Mouse (Mus musculus) left cerebral cortex, adult 8-10 months (tissue): ENCODE data around the gene Nsmce3. TPM values are rescaled to one million over a fixed set of nuclear protein-coding genes. Genes with fewer than 3 reads are reported as not detected.

ENCODE experiments used
- DNase-seq, 2 experiments: peaks; one replicate each; pipeline ENCODE4 v3.0.0; 2022; ENCODE audit warnings: low spot score in 2 of 2
- total RNA-seq, 4 experiments: library from RNA; stranded (reverse); gene quantifications; 2 replicates each; pipeline ENCODE4 v1.2.4; 2022

The Nsmce3 gene
- total RNA-seq, 4 experiments from 2014 or later = 10.9 to 12.4 (median 11.6) TPM

DNA sequence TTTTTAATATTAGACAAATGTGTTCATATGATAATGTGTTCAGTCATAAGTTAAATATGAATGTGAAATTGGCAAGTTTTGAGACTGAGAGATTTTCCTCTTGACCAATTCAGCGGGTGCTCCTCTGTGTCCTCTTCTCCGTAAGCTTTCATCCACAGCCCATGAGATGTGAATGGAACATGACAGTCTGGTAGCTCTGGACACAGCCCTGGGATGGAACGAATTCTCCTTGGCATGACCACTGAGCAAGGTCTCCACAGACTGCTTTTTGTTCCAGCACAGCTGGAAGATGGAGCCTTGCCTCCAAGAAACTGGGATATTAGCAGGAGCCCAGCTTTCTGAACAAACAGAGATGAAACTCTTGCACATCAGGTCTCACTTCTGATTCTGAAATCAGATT lies 9.8 kb downstream of the Nsmce3 start:
- no peak for DNase-seq

DNA sequence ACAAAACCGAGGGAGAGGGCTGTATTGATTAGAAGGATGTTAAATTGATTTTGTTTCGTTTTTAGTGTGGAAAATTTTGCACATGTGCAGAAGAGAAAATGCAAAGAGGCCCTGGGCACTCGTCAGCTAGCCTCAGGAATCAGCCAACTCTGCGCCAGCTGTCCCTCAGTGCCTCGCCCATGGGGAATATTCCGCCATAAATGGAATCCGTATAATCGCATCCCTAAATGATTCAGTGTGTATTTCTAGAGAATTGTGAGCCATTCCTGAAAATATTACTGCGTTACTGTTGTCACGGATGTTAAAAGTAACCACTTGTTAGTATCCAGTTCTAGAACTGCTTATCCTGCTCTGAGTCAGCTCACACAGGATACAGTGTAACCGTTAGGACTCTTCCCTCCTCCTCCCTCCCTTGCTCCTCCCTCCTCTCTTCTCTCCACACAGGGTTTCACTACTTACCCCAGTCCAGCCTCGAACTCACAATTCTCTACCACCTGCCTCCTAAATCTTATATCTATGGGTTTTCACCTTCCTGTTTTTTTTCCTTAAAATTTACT lies 16.2 kb downstream of the Nsmce3 start:
- no peak for DNase-seq

DNA sequence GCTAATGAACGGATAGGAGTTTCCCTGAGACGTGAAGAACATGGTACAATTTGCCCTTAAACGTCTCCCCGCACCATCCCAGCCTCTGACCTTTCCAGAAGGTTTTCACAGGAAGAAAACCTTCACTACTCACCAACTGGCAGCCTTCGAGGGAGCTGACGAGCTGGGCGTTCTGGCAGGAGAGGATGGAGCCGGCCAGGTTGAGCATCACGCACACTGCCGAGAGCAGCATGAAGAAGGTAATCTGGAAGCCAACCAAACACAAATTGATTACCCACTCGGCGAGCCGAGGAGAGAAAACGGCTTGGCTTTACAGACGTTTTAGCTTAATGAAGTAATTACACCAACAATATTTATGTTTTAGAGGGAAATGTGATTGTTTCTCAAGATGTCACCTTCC lies 16.8 kb downstream of the Nsmce3 start:
- DNase-seq = no peak

DNA sequence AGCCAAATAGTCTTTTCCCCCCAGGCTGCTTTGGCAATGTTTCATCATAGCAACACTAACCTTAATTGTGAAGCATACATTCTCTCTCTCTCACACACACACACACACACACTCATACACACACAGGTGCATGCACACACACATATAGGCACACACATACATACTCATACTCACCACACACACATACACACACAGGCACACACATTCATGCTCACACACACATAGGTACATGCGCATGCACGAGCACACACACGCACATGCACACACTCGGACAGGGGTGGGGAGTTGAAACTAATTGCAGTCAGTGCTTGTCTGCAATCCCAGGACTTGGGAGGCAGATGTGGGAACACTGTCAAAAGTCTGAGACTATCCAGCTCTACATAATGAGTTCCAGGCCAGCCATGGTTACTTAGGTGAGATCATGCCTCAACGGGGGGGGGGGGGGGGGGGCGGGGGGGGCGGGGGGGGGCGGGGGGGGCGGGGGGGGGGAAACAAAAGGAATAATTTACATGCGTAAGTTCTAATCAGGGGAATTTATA lies 17.3 kb downstream of the Nsmce3 start:
- no peak for DNase-seq

DNA sequence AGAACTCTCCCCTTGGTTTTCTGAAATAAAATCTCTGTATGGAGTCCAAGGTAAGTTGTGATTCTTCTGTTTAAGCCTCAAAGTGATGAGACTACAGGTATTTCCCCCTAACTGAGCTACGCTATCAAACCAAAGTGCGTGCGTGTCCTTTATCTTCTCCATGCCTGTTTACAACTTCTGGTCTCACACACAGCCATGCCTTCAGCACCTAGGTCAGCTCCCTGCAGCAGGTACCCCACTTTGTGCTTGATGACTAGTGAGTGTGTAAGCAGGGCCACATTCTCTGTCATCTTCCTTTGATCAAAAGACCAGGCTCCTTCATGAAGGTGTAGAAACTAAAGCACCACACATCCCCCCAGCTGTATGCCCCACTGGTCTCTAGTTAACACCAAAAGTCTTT lies 22.0 kb downstream of the Nsmce3 start:
- DNase-seq = no peak

DNA sequence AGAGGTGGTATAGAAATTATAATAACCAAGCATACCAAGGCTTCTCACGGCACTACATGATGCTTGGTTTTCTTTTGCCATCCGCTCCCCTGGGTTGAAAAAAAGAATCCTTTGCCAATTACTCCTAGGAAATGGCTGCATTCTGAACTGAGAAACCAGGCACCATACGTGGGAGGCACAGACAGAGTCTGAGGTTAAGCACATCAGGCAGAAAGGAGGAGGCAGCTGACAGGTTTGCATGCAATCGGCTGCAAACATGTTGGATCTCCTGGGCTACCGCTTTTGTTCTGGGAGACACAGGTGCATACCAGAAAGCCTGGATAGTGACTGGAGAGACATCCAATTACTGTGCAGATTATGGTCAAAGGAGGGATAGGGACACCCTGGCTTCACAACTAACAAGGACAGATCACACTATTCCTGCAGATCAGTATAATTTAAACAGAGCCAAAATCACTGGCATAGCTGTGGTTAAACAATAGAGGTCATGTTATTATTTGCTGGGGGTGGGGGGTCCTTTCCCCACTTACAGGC lies 25.4 kb downstream of the Nsmce3 start:
- no peak for DNase-seq

DNA sequence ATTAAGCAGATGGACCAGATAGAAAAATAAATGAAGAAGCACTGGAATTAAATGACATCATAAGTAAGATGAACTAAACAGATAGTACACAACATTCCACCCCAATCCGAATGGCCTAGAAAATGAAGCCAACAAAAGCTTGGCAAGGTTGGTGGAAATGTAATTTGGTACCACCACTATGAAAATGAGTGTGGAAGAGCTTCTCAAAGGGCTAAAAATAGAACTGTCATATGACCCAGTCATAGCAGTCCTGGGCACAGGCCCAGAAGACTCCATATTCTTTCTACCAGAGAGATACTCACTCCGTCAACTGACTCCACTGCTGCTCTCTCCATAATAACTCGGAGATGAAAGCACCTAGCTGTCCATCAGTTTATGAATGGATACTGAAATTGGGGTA lies 26.7 kb downstream of the Nsmce3 start:
- DNase-seq = no peak

DNA sequence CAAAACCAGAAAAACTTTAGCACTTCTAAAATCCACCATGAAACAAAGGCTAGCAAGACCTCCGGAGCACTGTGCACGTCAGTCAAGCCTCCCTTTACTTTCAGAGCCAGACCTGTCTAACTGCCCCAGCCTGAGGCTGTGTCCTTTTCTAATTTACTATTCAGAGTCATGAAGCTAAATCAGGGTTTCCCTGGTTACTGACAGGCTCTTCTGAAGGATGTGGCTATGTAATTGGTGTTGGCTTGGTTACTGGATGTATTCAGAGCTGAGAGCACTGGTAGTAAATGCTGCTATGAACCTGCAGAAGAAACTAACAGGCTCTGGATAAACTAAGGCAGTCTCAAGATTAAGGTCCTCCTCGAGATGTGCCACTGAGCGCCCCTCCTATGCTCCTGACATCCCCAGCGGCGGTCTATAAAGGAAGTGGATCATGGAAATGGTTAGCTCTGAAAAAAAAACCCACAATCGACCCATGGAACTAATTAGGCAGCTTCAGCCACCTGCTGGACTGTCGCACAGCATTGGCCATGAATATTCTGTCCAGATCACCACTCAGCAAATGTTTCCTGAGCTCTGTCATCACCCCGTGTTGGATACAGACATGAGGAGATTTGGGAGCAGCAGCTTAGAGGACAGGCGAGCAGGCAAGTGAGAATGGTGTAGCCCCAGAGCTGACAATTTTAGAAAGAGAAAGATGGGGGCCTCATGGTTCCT lies 31.7 kb downstream of the Nsmce3 start:
- DNase-seq = no peak

DNA sequence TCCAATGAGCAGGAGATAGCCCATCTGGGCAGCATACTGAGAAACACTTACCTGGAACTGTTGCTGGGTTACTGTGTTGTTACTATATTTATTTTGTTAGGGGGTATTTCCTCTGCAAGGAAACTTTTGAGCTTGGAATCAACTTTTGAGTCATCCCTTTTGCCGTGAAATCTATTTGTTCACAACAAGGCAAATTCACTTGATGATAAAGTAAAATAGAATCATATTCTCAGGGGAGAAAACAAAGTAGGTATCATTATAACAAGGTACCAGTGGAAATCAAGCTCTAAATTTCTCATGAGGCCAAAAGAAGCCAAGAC lies 32.3 kb downstream of the Nsmce3 start:
- no peak for DNase-seq

DNA sequence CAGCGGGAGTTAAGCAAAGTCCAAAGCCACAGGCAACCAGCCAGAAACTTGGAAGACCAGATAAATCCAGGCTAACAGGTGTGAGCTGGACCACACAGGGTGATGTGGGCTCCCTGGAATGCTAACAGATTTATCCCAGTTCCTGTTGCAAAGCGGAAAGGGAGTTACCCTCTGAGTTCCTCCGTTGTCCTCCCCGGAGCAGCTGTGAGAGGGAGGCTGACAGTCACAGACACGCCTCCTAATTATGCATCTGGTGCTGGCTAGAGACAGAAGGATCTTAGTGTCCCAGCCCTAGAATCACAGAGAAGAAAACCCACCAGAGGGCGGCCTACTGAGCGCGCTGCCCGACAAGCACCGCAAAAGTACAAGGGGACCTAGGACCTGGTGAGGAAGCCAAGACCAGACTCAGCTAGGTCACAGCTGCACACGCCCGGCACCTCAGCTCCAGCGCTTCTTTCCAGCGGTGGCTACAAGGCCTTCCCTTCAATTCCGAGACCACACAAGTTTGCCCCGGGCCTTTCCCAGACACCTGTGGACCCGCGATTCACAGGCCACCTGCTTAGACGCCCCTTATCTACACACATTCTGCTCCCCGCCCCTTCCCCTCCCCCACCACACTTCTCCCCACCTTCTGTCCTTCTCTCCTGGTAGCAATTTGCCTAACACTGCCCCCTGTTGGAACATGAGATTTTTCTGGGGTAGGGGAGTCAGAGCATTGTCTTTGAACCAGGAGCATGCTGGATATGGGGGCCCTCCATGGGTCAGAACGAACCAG lies 32.8 kb downstream of the Nsmce3 start:
- DNase-seq = peak in 1 of 2 experiments; percentile 49

DNA sequence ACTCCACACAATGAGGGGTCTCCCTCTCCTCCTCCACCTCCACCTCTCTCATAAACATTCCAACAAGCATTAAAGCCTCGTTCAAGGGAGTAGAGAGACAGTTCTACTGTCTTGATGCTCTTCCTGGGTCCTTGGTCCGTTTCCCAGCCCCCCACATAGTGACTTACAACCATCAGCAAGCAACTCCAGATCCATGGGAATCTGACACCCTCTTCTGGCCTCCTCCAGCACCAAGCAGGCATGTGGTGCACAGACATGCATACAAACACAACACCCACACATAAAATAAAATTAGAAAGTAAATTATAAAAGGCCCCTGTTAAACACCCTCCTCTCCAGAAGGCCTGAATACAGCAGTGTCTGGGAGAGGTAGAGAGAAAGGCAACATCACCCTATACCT lies 33.5 kb downstream of the Nsmce3 start:
- DNase-seq = no peak

DNA sequence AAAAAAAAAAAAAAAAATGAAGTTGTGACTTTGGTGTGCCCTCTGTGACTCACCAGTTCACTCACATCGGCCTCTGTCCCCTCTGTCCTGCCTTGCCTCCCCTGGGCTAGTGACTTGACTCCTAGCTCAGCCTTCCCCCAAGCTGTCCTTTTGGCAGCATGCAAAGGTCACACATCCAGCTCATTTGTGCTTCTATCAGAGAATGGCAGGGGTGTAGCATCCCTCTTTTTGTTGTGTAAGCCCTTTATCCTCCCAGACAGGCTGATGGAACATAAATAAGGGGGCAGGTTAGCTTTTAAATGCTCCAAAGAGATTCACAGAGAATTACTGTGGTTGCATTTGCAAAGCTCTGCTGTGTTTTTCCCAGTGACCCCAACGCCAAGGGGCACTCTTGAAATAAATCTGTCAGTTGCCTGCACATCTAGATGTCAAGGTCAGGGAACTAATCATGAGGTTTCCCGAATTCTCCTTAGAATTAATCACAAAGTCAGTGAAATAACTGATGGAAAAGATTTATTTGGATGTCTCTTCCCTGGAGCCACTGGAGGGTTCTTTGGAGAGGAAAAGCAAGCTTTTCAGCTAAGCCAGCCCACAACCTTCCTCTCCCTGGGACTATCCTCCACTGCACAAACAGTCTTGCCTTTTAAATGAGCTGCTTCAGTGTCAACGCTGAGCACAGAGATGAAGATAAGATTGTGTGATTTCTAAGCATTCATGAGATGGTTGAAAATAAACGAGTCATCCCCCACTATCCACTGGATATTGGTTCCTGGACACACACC lies 42.4 kb downstream of the Nsmce3 start:
- no peak for DNase-seq

DNA sequence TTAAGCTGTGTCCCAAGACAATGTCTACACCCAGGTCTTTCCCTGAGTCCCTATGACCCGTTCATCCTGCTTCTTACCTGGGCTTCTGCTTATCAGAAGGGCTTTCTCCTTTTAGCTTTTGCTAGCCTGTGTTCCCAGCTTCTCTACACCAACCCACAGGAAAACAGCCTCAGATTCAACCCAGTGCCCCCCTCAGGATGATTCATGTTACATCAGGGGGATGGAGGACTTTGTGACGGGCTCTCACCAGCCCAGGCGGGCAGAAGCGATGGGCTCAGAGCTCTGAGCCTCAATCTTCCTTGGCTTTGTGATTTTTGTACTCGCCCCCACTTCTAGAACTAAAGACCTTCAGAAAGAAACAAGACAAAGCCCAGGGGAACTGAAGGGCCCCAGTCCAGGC lies 51.7 kb downstream of the Nsmce3 start:
- DNase-seq = no peak

DNA sequence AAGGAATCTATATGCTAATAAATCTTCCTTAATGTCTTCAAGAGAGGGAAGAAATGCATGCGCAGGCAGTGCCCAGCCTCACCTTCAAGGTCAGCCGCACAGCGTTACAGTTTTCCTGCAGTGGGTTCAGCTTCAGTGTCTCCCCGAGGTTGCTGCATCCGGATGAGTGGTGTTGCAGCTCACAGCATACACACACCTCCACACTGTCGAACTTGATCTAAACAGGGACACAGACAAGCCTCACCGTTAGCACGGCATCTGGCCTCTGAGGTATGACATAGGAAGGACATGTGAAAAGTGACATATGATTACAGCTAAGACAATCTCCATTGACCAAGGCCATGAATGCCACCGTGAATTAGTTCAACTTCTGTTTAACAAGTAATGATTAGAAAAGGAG lies 53.1 kb downstream of the Nsmce3 start:
- DNase-seq = no peak
